17 mouse cellular contexts compared by ENCODE assay signal in the genomic region with DNA sequence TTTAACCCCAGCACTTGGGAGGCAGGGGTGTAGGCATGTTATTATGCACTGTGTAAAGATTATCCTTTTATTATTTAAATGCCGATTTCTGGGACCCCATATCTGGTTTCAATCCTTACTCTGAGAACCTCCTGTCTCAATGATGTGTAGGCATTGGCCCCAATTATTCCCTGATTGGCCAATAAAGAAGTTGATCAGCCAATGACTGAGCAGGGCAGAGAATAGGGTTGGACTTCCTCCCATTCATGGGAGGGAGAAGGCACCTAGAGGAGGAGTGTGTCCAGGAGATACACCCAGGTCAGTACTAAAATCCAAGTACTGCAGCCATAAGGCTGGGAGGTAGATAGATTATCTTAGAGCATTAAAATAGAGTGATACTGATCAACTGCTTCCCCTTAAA. TPM values are rescaled to one million over a fixed set of nuclear protein-coding genes. Genes with fewer than 3 reads are reported as not detected.
"Had no signal": no experiment of that assay in that cellular context is flagged by ENCODE, and none has a peak within 500 bp of the region (broad histone marks: within the 10 kb centered on the region; RNA-seq: fewer than 3 reads in every experiment).

No protein-coding gene starts in this region.

- H3K4me2 ChIP-seq: neural tube, embryonic 12.5 days had no signal

- DNase-seq: kidney, postnatal 14 days; lung, adult 2 months; lung, postnatal 10 days; lung, postnatal 4 days; midbrain, embryonic 14.5 days; retina, postnatal 1 day; right cerebral cortex, postnatal 4 days; spleen, adult 18-20 months; thymus, postnatal 36 days had no signal

- H3K9me3 ChIP-seq: limb, embryonic 10.5 days; midbrain, embryonic 10.5 days; neural tube, embryonic 12.5 days had no signal

- H3K4me3 ChIP-seq: left cerebral cortex, adult 2 months; limb, embryonic 10.5 days; midbrain, embryonic 10.5 days; neural tube, embryonic 12.5 days had no signal

- H3K27me3 ChIP-seq: neural tube, embryonic 12.5 days had no signal

- H3K27ac ChIP-seq: left cerebral cortex, adult 2 months; limb, embryonic 10.5 days; liver, embryonic 14.5 days; midbrain, embryonic 10.5 days; neural tube, embryonic 12.5 days had no signal

- H3K9ac ChIP-seq: liver, embryonic 14.5 days; neural tube, embryonic 12.5 days had no signal

RNA-seq across cellular contexts. Expression of a gene that starts 36.6 kb away (rescaled TPM):
- polyA plus RNA-seq: kidney, embryonic 14.5 days; liver, embryonic 14.5 days; lung, adult 2 months; midbrain, embryonic 14.5 days; stomach, embryonic 16.5 days; thymus, postnatal 0 days had no signal
